Mouse (Mus musculus) neural tube, embryonic 12.5 days (tissue): ENCODE data around the gene Gfer. TPM values are rescaled to one million over a fixed set of nuclear protein-coding genes. Genes with fewer than 3 reads are reported as not detected.
"Not testable (repeated sequence)": the region's sequence is repeated elsewhere in the genome, so short reads cannot be mapped to it uniquely, and the experiment has no call there.

Experiments used
- ATAC-seq: fragments of 200-750 bp; cut with Nextera tagmentation; 2 replicates; pipeline ENCODE4 v1.8.0; 2017; ENCODE audit warnings: low read depth, mild to moderate bottlenecking, moderate TSS enrichment, moderate library complexity; ENCODE audit not compliant: low FRiP score
- H3K27ac ChIP-seq: fragments of 300-500 bp; sonication (generic); 2 replicates; pipeline ENCODE4 v1.5.1; 2016
- H3K27me3 ChIP-seq: fragments of 300-500 bp; sonication (generic); replicated peaks from 2 replicates; pipeline ENCODE4 v1.6.1; 2016; ENCODE audit warnings: mild to moderate bottlenecking
- H3K36me3 ChIP-seq: fragments of 300-500 bp; sonication (generic); 2 replicates; pipeline ENCODE4 v1.6.1; 2016; ENCODE audit warnings: mild to moderate bottlenecking
- H3K4me1 ChIP-seq: fragments of 300-500 bp; sonication (generic); 2 replicates; pipeline ENCODE4 v1.6.1; 2016
- H3K4me2 ChIP-seq: fragments of 300-500 bp; sonication (generic); replicated peaks from 2 replicates; pipeline ENCODE4 v1.6.1; 2016; ENCODE audit warnings: mild to moderate bottlenecking
- H3K4me3 ChIP-seq: fragments of 300-500 bp; sonication (generic); 2 replicates; pipeline ENCODE4 v1.5.1; 2016
- H3K9ac ChIP-seq: fragments of 300-500 bp; sonication (generic); 2 replicates; pipeline ENCODE4 v1.6.1; 2016; ENCODE audit warnings: mild to moderate bottlenecking
- H3K9me3 ChIP-seq: fragments of 300-500 bp; sonication (generic); 2 replicates; pipeline ENCODE4 v1.6.1; 2016; ENCODE audit warnings: mild to moderate bottlenecking
- WGBS: fragments of 180-500 bp; shearing (Covaris S2); methylation state at CpG from one replicate; pipeline ENCODE4 v1.1.7; 2016; 5-methylcytosine and 5-hydroxymethylcytosine counted together
- polyA plus RNA-seq: library from polyadenylated mRNA; unstranded; fragments of >200 nt; fragmentation: Nextera tagmentation; extraction: Ambion mirVana; gene quantifications from 2 replicates; pipeline ENCODE4 v1.2.1, GENCODE M21; 2016

The Gfer gene
- polyA plus RNA-seq, 1 experiment from 2014 or later, result 40.2 TPM

DNA sequence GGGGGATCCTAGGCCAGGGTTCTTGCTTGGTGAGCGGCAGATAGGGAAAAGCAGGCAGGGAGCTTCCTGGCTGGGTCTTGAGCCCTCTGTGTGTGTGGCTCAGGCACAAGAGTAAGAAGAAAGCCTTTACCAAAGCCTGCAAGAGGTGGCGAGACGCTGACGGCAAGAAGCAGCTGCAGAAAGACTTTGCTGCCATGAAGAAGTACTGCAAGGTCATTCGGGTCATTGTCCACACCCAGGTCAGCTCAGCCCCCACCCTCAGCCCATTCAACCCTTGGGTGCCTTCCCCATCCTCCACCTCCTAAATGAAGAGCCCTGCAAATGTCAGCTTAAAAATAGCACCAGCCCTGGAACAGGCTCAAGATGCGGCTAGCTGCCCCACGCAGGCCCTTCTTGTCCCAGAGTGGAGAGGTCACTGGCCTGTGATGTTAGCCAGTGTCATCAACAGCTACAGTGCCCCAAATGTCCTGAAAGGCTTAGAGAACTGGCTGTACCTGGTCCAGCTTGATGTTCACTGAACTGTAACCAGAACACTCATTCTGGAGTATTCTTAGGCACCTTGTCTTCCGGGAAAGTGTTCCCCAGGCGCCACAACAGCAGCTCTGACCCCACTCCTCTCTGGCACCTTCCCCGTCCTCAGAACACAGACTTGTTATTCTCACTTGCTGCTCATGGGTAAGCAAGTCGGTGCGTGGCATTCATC, 36.4 kb upstream of the Gfer start:
- Histone ChIP-seq H3K4me2 (no peak overlapping the region), H3K4me1 (peaks cover 11% of the 10 kb centered on the region), H3K27ac (no peak overlapping the region), H3K9me3 (no peaks in the 10 kb centered on the region), H3K4me3 (no peak overlapping the region), H3K9ac (no peak overlapping the region), H3K36me3 (no peaks in the 10 kb centered on the region), H3K27me3 (no peaks in the 10 kb centered on the region)
- no peak for ATAC-seq
- WGBS, result 77% methylated on average over 12 of the region's 12 CpGs

DNA sequence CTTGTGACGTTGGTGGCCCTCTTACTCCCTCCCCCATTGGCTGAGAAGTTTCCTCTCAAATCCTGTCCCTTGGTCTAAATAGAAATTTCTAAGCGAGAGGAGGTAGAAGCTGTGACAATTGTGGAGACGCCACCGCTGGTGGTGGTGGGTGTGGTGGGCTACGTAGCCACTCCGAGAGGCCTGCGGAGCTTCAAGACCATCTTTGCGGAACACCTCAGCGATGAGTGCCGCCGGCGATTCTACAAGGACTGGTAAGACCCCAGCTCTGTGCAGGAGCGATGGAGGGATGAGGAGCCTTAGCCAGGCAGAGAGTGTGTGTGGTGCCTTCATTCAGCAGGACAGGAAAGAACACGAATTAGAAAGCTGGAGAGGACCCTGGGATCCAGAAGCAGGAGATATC, 34.8 kb upstream of the Gfer start:
- ATAC-seq, result no peak
- H3K9ac ChIP-seq, result no peak overlapping the region
- no peaks in the 10 kb centered on the region for H3K36me3 ChIP-seq
- H3K4me3 ChIP-seq, result no peak overlapping the region
- WGBS, result 85% methylated on average over 14 of the region's 14 CpGs
- peaks cover under 1% of the 10 kb centered on the region; the same call in 1 of the 2 replicates for H3K4me1 ChIP-seq
- no peaks in the 10 kb centered on the region for H3K9me3 ChIP-seq
- no peak overlapping the region for H3K4me2 ChIP-seq
- H3K27me3 ChIP-seq, result no peaks in the 10 kb centered on the region
- no peak overlapping the region for H3K27ac ChIP-seq

DNA sequence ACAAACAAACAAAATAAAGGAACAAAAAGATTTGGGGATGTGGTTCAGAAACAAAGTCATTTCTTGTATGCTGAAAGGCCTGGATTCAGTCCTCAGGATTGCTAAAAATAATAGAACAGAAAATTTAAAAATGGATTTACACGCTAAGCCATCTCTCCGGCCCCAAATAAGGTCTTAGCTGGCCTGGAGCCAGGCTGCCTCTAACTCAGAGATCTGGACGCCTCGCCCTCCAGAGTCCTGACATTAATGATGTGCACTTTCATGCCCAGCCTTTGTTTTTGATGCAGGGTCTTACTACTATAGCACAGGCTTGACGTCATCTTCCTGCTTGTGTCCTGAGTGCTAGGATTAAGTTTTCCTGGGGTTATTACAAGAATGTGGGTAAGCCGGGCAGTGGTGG, 33.1 kb upstream of the Gfer start:
- H3K9me3 ChIP-seq, result no peaks in the 10 kb centered on the region
- H3K36me3 ChIP-seq, result no peaks in the 10 kb centered on the region
- H3K27me3 ChIP-seq, result no peaks in the 10 kb centered on the region
- H3K9ac ChIP-seq, result no peak overlapping the region
- no peak overlapping the region for H3K27ac ChIP-seq
- H3K4me2 ChIP-seq, result no peak overlapping the region
- 86% methylated on average over 6 of the region's 6 CpGs for WGBS
- 0 out of 2 replicates have a peak, but pooled peaks cover 2% of the 10 kb centered on the region for H3K4me1 ChIP-seq
- no peak overlapping the region for H3K4me3 ChIP-seq
- ATAC-seq, result no peak

DNA sequence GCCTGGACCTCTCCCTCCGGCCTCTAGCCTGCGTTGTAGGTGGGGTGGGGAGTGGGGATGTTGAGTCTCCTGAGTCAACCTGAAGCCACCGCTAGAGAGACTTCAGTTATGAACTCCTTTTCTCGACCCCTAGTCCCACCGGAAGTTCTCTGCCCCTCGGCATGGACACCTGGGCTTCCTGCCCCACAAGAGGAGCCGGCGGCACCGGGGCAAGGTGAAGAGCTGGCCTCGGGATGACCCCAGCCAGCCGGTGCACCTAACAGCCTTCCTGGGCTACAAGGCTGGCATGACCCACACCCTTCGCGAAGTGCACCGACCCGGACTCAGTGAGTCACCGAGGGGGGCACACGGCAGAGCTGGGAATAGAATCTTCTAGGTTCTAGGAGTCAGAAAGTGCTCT, 32.2 kb upstream of the Gfer start:
- ATAC-seq, result no peak
- Histone ChIP-seq H3K4me2 (no peak overlapping the region), H3K36me3 (no peaks in the 10 kb centered on the region), H3K4me1 (peaks cover 9% of the 10 kb centered on the region), H3K9me3 (no peaks in the 10 kb centered on the region), H3K27ac (no peak overlapping the region), H3K4me3 (no peak overlapping the region), H3K9ac (no peak overlapping the region), H3K27me3 (no peaks in the 10 kb centered on the region)
- 73% methylated on average over 17 of the region's 17 CpGs for WGBS

DNA sequence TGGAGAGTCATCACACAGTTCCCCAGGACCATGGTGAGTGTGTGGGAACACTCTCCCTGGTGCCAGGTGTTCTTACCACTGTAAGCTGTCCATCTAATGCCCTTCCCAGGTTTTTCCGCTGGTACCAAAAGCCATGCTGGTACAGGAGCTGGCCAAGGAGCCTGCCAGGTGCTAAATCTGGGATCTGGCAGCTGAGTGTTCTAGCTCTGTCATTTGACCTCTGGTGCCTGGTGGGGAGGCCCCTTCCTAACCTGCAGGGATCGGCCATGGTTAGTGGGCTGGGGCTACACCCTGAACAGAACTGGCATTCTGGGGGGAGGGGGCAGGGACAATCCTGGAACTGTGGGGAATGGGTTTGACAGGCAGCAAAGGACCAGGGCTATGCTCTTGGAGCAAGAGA, 31.7 kb upstream of the Gfer start, which contains the start of gene Rpl3l:
Gene Rpl3l (plus strand): TSS at position 203 of the 400 bp plus-strand sequence.
- WGBS, result 87% methylated on average over 2 of the region's 2 CpGs

DNA sequence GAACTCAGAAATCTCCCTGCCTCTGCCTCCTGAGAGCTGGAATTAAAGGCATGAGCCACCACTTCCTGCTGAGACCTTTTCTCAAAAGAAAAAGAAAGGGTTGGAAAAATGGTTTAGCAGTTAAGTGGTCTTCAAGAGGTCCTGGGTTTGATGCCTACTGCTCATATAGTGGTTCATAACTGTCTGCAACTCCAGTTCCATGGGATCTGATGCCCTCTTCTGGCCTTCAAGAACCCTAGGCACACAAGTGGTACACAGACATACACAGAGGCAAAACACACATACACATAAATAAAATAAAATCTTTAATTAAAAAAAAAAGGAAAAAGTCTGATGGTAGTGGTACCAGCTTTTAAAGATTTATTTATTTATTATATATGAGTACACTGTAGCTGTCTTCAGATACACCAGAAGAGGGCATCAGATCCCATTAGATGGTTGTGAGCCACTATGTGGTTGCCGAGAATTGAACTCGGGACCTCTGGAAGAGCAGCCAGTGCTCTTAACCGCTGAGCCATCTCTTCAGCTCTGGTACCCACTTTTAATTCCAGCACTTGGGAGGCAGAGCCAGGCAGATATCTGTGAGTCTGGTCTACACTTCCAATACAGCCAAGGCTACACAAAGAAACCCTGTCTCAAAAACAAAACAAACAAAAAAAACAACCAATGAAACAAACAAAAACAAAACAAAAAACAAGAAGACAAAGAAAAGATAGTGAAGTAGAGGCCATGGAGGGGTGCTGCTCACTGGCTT, 29.9 kb upstream of the Gfer start:
- no peak overlapping the region for H3K4me2 ChIP-seq
- H3K27ac ChIP-seq, result no peak overlapping the region
- no peak for ATAC-seq
- no peaks in the 10 kb centered on the region for H3K9me3 ChIP-seq
- H3K4me1 ChIP-seq, result peaks cover 29% of the 10 kb centered on the region
- H3K36me3 ChIP-seq, result peaks cover 15% of the 10 kb centered on the region
- H3K9ac ChIP-seq, result no peak overlapping the region
- 70% methylated on average over 3 of the region's 3 CpGs for WGBS
- H3K27me3 ChIP-seq, result no peaks in the 10 kb centered on the region
- H3K4me3 ChIP-seq, result no peak overlapping the region

More for the DNA sequence above, 31.7 kb upstream of the Gfer start, which contains the start of gene Rpl3l:
- ATAC-seq, result no peak
- no peaks in the 10 kb centered on the region for H3K27me3 ChIP-seq
- 0 out of 2 replicates have a peak within 1 kb of the TSS, but pooled peaks have one; percentile 2 for H3K9ac ChIP-seq
- no peak within 1 kb of the TSS for H3K4me3 ChIP-seq
- H3K4me1 ChIP-seq, result peaks cover 14% of the 10 kb centered on the region
- no peak within 1 kb of the TSS for H3K27ac ChIP-seq
- no peaks in the 10 kb centered on the region for H3K9me3 ChIP-seq
- no peak within 1 kb of the TSS for H3K4me2 ChIP-seq
- H3K36me3 ChIP-seq, result peaks cover under 1% of the 10 kb centered on the region; the same call in 1 of the 2 replicates

DNA sequence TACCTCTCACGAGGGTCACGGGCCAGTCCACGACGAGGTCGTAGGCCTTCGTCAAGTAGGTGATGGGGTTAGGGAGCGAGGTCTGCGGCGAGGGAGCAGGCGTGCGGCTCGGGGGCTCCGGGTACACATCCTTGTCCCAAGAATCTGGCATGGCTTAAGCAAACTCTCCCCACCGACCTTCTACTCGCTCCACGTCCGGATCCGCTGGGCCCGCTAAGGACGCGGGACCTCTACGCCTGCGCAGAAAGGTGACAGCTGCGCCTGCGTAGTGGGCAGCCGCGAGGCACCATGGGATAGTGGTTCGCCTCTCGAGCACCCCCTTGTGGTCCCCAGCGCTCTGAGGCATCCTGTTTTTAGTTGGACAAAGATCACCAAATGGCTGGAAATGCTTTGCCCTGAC, 28.2 kb upstream of the Gfer start, which contains the start of gene Ndufb10:
Gene Ndufb10 (minus strand): TSS at position 295 of the 400 bp plus-strand sequence.
- Histone ChIP-seq H3K27me3 (no peaks in the 10 kb centered on the region), H3K4me2 (peak within 1 kb of the TSS; percentile 94), H3K36me3 (peaks cover 15% of the 10 kb centered on the region), H3K4me1 (peaks cover 29% of the 10 kb centered on the region), H3K9ac (peak within 1 kb of the TSS; percentile 92), H3K27ac (peak within 1 kb of the TSS; percentile 12; the same call in 1 of the 2 replicates), H3K9me3 (no peaks in the 10 kb centered on the region), H3K4me3 (peak within 1 kb of the TSS; percentile 71)
- WGBS, result under 1% methylated on average over 30 of the region's 30 CpGs
- ATAC-seq, result peak; percentile 78

DNA sequence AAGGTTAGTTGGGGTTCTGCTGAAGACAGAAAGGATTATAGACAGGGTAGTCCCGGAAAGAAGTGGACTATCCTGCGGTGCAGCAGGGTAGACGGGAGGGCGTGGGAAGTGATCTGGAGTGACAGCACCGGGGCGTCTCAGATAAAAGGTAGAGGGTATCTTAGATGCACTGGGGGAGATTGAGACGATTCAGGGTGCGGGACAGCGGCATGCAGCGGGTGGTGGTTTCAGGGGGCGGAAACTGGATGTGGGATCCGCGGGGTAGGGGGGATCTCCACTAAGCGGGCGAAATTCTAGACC, 27.9 kb upstream of the Gfer start:
- ATAC-seq, result no peak
- no peaks in the 10 kb centered on the region for H3K27me3 ChIP-seq
- H3K9me3 ChIP-seq, result no peaks in the 10 kb centered on the region
- under 1% methylated on average over 15 of the region's 15 CpGs for WGBS
- no peak overlapping the region for H3K27ac ChIP-seq
- peaks cover 31% of the 10 kb centered on the region for H3K4me1 ChIP-seq
- H3K9ac ChIP-seq, result peak overlapping the region; percentile 92
- H3K4me2 ChIP-seq, result peak overlapping the region; percentile 94
- peak overlapping the region; percentile 71 for H3K4me3 ChIP-seq
- peaks cover 15% of the 10 kb centered on the region for H3K36me3 ChIP-seq

DNA sequence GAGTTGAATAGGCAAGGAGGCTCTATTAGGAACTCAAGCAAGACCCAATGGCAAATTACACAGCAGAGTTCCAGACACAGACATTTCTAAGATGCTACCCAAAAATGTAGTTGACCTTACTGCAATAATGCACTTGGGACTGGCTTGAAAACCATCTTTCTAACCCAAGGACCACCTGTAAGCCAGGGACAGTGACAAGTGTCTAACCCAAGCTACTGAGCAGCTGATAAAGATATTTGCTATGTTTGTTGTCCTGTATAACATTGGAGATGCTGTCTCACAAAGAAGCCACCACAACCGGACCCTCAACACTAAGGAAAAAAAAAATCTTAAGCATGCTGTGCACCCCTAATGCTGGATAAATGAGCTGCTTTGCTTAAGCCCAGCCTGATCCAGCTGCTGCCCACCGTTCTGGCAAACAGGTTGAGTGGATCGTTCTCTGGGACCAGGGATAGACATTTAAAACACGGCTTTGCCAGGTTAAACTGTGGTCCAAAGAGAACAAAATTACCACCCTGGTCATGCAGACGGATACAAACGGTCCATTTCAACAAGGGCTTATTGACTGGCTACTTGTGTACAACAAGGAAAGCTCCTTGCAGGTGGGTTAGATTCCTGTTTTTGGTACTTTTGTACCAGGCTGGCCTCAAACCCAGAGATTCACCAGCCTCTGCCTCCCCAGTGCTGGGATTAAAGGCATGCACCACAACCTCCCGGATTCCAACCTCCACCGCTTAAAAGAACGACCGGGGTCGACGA, 27.3 kb upstream of the Gfer start:
- Histone ChIP-seq H3K27me3 (no peaks in the 10 kb centered on the region), H3K27ac (no peak overlapping the region), H3K4me3 (peak overlapping the region; percentile 71), H3K9ac (peak overlapping the region; percentile 92), H3K4me1 (peaks cover 35% of the 10 kb centered on the region), H3K9me3 (no peaks in the 10 kb centered on the region), H3K4me2 (peak overlapping the region; percentile 94), H3K36me3 (peaks cover 15% of the 10 kb centered on the region)
- WGBS, result 4% methylated on average over 12 of the region's 12 CpGs
- ATAC-seq, result no peak

DNA sequence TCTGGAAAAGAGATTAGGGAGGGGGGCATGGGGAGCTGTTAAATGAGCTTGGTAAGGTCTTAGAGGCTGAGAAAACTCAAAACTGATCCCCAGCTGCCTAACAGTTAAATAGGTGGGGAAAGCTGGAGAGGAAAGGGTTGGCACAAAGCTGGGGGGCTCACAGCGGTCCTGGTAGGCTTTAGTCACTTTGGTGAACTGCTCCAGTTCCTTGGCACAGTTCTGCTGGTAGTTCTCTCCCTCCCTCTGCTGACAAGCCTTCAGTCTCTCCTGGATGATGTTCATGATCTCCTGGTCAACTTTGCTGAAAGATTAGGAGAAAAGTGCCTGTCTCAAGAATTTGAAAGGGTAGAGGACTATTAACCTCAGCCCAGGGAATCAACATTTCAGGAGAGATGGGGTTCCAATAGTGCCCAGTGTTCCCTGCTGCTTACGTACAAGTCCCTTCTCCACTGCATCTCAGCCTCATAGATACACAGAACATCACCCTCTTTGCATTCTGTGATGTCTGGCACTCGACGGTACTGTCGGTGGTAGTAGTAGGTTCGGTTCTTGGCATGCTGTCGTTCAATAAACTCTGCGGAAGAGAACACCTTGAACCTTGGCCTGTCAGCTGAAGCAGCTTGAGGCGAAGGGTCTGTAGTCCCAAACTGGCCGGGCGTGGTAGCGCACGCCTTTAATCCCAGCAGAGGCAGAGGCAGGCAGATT, 26.4 kb upstream of the Gfer start:
- peak overlapping the region; percentile 94 for H3K4me2 ChIP-seq
- H3K4me3 ChIP-seq, result no peak overlapping the region
- H3K4me1 ChIP-seq, result peaks cover 35% of the 10 kb centered on the region
- H3K9ac ChIP-seq, result peak overlapping the region; percentile 22; the same call in 1 of the 2 replicates
- H3K27me3 ChIP-seq, result no peaks in the 10 kb centered on the region
- no peaks in the 10 kb centered on the region for H3K9me3 ChIP-seq
- ATAC-seq, result no peak
- H3K27ac ChIP-seq, result no peak overlapping the region
- WGBS, result 23% methylated on average over 13 of the region's 13 CpGs
- peaks cover 21% of the 10 kb centered on the region for H3K36me3 ChIP-seq

DNA sequence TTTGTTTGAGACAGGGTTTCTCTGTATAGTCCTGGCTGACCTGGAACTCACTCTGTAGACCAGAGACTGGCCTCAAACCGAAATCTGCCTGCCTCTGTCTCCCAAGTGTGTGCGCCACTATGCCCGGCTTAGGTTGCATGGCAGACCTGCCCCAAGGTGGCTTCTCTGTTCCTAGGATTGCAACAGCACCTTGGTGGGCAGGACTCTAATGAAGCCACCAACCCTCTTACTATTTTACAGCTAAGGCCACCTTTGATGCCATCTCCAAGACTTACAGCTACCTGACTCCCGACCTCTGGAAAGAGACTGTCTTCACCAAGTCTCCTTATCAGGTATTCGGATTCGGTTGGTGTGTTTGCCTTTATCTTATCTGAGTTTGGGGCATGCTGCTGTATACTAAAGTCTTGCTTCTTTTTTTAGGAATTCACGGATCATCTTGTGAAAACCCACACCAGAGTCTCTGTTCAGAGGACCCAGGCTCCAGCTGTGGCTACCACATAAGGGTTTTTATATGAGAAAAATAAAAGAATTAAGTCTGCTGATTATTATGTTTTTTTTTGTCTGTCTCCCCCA, 25.5 kb upstream of the Gfer start:
- WGBS, result 76% methylated on average over 7 of the region's 7 CpGs
- Histone ChIP-seq H3K4me2 (peak overlapping the region; percentile 94), H3K4me3 (peak overlapping the region; percentile 26), H3K4me1 (peaks cover 35% of the 10 kb centered on the region), H3K9ac (peak overlapping the region; percentile 56), H3K36me3 (peaks cover 29% of the 10 kb centered on the region)
- H3K27me3 ChIP-seq, H3K27ac ChIP-seq, ATAC-seq, H3K9me3 ChIP-seq: not testable (repeated sequence)
